Mouse (Mus musculus): ENCODE measurements around the gene Mrps34.

The Mrps34 gene

GRCm38 (mm10) chr17:24878531-24878930 is 16.4 kb upstream of the Mrps34 start:
- in situ Hi-C loops (cut with MboI, MseI), result no loop called here

GRCm38 (mm10) chr17:24881738-24882440 is 13.0 kb upstream of the Mrps34 start:
- in situ Hi-C loops (cut with MboI, MseI), result no loop called here

- in situ Hi-C loops (cut with MboI, MseI), result no loop called here
Observed at GRCm38 (mm10) chr17:24884391-24884790, 10.5 kb upstream of the Mrps34 start.

- in situ Hi-C loops (cut with MboI, MseI), result loop anchor here (5.0 kb wide), 1 partner anchor 38 kb away; no protein-coding TSS in a partner anchor
Observed at GRCm38 (mm10) chr17:24885356-24886133, 9.4 kb upstream of the Mrps34 start.

- in situ Hi-C loops (cut with MboI, MseI), result loop anchor here (5.0 kb wide), 1 partner anchor 39 kb away; no protein-coding TSS in a partner anchor
Observed at GRCm38 (mm10) chr17:24886134-24886931, 8.6 kb upstream of the Mrps34 start, which contains the start of the genes Nubp2 and Spsb3. TSS of gene Nubp2 (minus strand) at chr17:24886349. TSS of gene Spsb3 (plus strand) at chr17:24886643.

GRCm38 (mm10) chr17:24886932-24887271 is 8.0 kb upstream of the Mrps34 start:
- in situ Hi-C loops (cut with MboI, MseI), result loop anchor here (5.0 kb wide), 1 partner anchor 40 kb away; no protein-coding TSS in a partner anchor

- in situ Hi-C loops (cut with MboI, MseI), result loop anchor here (5.0 kb wide), 1 partner anchor 40 kb away; no protein-coding TSS in a partner anchor
Observed at GRCm38 (mm10) chr17:24887291-24888080, 7.4 kb upstream of the Mrps34 start.

GRCm38 (mm10) chr17:24888862-24889261 is 6.1 kb upstream of the Mrps34 start:
- in situ Hi-C loops (cut with MboI, MseI), result loop anchor here (5.0 kb wide), 1 partner anchor 42 kb away; no protein-coding TSS in a partner anchor

- in situ Hi-C loops (cut with MboI, MseI), result no loop called here
Observed at GRCm38 (mm10) chr17:24890151-24891092, 4.5 kb upstream of the Mrps34 start.

GRCm38 (mm10) chr17:24891321-24891720 is 3.6 kb upstream of the Mrps34 start:
- in situ Hi-C loops (cut with MboI, MseI), result no loop called here

GRCm38 (mm10) chr17:24892785-24893184 is 2.1 kb upstream of the Mrps34 start:
- in situ Hi-C loops (cut with MboI, MseI), result no loop called here

GRCm38 (mm10) chr17:24893276-24893675 is 1.6 kb upstream of the Mrps34 start:
- in situ Hi-C loops (cut with MboI, MseI), result no loop called here

GRCm38 (mm10) chr17:24894061-24894994 is 588 bp upstream of the Mrps34 start:
- in situ Hi-C loops (cut with MboI, MseI), result no loop called here

GRCm38 (mm10) chr17:24895571-24896240 is 790 bp downstream of the Mrps34 start:
- in situ Hi-C loops (cut with MboI, MseI), result no loop called here

GRCm38 (mm10) chr17:24896241-24896992 is 1.5 kb downstream of the Mrps34 start, which contains the start of gene Nme3:
TSS of gene Nme3 (plus strand) at chr17:24896500.
- in situ Hi-C loops (cut with MboI, MseI), result no loop called here

- in situ Hi-C loops (cut with MboI, MseI), result no loop called here
Observed at GRCm38 (mm10) chr17:24896993-24897269, 2.0 kb downstream of the Mrps34 start.

GRCm38 (mm10) chr17:24897600-24897999 is 2.7 kb downstream of the Mrps34 start:
- in situ Hi-C loops (cut with MboI, MseI), result no loop called here
